Mouse (Mus musculus): Measurements from ENCODE around the gene Kdm6a. TPM values are rescaled to one million over a fixed set of nuclear protein-coding genes. Genes with fewer than 3 reads are reported as not detected.

Gene Kdm6a
- polyA plus RNA-seq, 1 experiment: 3.1 TPM

DNA sequence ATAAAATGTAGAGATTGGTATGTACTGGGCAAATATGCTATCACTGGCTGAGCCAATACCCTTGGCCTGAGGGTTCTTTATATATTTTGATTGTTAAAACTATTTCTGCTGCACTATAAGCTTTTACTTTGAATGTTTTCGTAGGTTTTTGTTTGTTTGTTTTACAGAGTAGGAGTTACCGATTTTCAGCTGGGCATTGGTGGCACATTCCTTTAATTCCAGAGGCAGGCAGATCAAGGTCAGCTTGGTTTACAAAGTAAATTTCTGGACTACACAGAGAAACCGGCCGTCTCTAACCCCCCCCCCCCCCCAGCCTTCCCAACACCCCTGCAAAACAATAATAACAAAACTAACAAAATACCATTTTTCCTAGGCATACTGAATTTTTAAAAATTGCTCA, 12.5 kb downstream of the Kdm6a start:
- Histone ChIP-seq H3K36me3 (replicated peaks; ENCODE audit: low read length) (peaks cover 2% of the 10 kb centered on the region), H3K27me3 (replicated peaks) (no peaks in the 10 kb centered on the region), H3K4me1 (peaks cover 53% of the 10 kb centered on the region), H3K4me3 (replicated peaks) (no peak overlapping the region), H3K9me3 (no peaks in the 10 kb centered on the region)
- TF ChIP-seq FLI1 (IDR thresholded peaks at IDR 0.05; ENCODE audit: low read length) (no peak), GATA1 (IDR thresholded peaks at IDR 0.05; ENCODE audit: borderline replicate concordance, low read length) (no peak)

DNA sequence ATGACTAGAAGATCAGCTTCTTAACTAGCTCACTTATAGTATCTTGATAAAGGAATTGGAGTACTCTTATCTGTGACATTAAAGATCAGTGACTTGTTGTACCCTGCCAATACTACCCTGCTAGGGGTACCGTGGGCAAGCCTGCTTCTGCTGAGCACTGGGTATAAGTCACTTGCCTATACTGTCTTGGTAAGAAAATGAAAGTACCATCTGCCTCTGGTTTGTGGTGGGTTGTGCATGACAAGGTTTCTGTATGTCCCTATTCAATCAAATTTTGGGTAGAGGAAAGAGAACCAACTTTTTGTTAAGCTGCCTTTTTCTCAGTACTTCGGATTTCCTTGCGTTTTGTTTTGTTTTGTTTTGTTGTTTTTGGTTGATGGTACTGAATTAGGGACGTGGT, 15.4 kb downstream of the Kdm6a start:
- Histone ChIP-seq H3K4me3 (replicated peaks) (peak overlapping the region; percentile 81), H3K36me3 (replicated peaks; ENCODE audit: low read length) (peaks cover 2% of the 10 kb centered on the region), H3K4me1 (peaks cover 72% of the 10 kb centered on the region), H3K27me3 (replicated peaks) (no peaks in the 10 kb centered on the region), H3K9me3 (no peaks in the 10 kb centered on the region)
- TF ChIP-seq GATA1 (IDR thresholded peaks at IDR 0.05; ENCODE audit: borderline replicate concordance, low read length): no peak
- TF ChIP-seq FLI1 (IDR thresholded peaks at IDR 0.05; ENCODE audit: low read length): no peak

GRCm38 (mm10) chrX:18179492-18179891, 17.1 kb downstream of the Kdm6a start:
- H3K36me3 ChIP-seq (replicated peaks; ENCODE audit: low read length): peaks cover 3% of the 10 kb centered on the region
- H3K9me3 ChIP-seq: no peaks in the 10 kb centered on the region
- TF ChIP-seq FLI1 (IDR thresholded peaks at IDR 0.05; ENCODE audit: low read length) (no peak), GATA1 (IDR thresholded peaks at IDR 0.05; ENCODE audit: borderline replicate concordance, low read length) (no peak)
- peaks cover 58% of the 10 kb centered on the region for H3K4me1 ChIP-seq
- H3K4me3 ChIP-seq (replicated peaks): no peak overlapping the region
- no peaks in the 10 kb centered on the region for H3K27me3 ChIP-seq (replicated peaks)

DNA sequence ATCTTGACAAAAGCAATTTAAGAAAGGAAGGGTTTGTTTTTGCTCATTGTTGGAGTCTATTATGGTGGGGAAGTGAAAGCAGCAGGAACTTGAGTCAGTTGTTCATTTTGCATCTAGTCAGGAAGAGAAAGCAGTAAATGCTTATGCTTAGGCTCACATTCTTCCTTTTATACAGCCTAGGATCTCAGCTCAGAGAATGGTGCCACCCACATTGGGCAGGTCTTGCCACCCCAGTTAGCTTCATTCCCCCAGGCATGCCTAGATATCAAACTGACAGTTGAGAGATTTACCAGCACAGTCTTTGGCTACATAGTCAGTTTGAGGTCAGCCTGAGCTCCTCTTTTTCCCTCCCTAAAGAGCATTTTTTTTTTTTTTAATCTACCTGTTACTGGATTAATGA, 24.8 kb downstream of the Kdm6a start:
- TF ChIP-seq GATA1 (IDR thresholded peaks at IDR 0.05; ENCODE audit: borderline replicate concordance, low read length): no peak
- TF ChIP-seq FLI1 (IDR thresholded peaks at IDR 0.05; ENCODE audit: low read length): no peak
- Histone ChIP-seq H3K27me3 (replicated peaks) (no peaks in the 10 kb centered on the region), H3K36me3 (replicated peaks; ENCODE audit: low read length) (peaks cover 9% of the 10 kb centered on the region), H3K4me3 (replicated peaks) (no peak overlapping the region), H3K4me1 (peaks cover 55% of the 10 kb centered on the region), H3K9me3 (no peaks in the 10 kb centered on the region)

GRCm38 (mm10) chrX:18188293-18188692, 25.9 kb downstream of the Kdm6a start:
- H3K4me3 ChIP-seq (replicated peaks): no peak overlapping the region
- no peaks in the 10 kb centered on the region for H3K9me3 ChIP-seq
- TF ChIP-seq GATA1 (IDR thresholded peaks at IDR 0.05; ENCODE audit: borderline replicate concordance, low read length) (no peak), FLI1 (IDR thresholded peaks at IDR 0.05; ENCODE audit: low read length) (no peak)
- no peaks in the 10 kb centered on the region for H3K27me3 ChIP-seq (replicated peaks)
- H3K4me1 ChIP-seq: peaks cover 56% of the 10 kb centered on the region
- H3K36me3 ChIP-seq (replicated peaks; ENCODE audit: low read length): peaks cover 9% of the 10 kb centered on the region

DNA sequence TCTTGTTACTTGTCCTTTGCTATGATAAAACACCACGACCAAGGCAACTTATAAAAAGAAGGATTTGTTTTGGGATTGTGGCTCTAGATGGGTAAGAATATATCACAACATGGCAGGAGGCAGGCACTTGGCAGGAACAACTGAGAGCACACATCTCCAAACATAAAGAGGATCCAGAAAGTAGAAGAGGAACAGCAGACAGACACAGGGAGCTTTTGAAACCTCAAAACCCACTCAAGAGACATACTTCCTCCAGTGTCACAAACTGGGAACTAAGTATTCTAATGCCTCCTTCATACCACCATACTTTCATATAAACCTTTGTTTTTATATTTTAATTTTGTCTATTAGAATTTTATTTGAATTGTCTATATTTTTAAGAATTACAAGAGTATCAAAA, 77.2 kb downstream of the Kdm6a start:
- Histone ChIP-seq H3K9me3 (no peaks in the 10 kb centered on the region), H3K4me1 (no peaks in the 10 kb centered on the region), H3K27me3 (replicated peaks) (no peaks in the 10 kb centered on the region), H3K4me3 (replicated peaks) (no peak overlapping the region), H3K36me3 (replicated peaks; ENCODE audit: low read length) (peaks cover 44% of the 10 kb centered on the region)
- TF ChIP-seq GATA1 (IDR thresholded peaks at IDR 0.05; ENCODE audit: borderline replicate concordance, low read length) (no peak), FLI1 (IDR thresholded peaks at IDR 0.05; ENCODE audit: low read length) (no peak)

DNA sequence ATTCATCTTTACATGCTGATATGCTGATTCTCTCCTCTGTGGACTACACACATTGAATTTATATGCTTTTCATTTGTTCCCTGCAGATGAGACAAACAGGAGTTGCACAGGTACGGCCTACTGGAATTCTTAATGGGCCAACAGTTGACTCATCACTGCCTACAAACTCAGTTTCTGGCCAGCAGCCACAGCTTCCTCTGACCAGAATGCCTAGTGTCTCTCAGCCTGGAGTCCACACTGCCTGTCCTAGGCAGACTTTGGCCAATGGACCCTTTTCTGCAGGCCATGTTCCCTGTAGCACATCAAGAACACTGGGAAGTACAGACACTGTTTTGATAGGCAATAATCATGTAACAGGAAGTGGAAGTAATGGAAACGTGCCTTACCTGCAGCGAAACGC, 88.2 kb downstream of the Kdm6a start:
- Histone ChIP-seq H3K36me3 (replicated peaks; ENCODE audit: low read length) (peaks cover 88% of the 10 kb centered on the region), H3K9me3 (no peaks in the 10 kb centered on the region), H3K4me1 (peaks cover 5% of the 10 kb centered on the region; the same call in 1 of the 2 replicates), H3K4me3 (replicated peaks) (no peak overlapping the region), H3K27me3 (replicated peaks) (no peaks in the 10 kb centered on the region)
- TF ChIP-seq GATA1 (IDR thresholded peaks at IDR 0.05; ENCODE audit: borderline replicate concordance, low read length): no peak
- TF ChIP-seq FLI1 (IDR thresholded peaks at IDR 0.05; ENCODE audit: low read length): no peak

DNA sequence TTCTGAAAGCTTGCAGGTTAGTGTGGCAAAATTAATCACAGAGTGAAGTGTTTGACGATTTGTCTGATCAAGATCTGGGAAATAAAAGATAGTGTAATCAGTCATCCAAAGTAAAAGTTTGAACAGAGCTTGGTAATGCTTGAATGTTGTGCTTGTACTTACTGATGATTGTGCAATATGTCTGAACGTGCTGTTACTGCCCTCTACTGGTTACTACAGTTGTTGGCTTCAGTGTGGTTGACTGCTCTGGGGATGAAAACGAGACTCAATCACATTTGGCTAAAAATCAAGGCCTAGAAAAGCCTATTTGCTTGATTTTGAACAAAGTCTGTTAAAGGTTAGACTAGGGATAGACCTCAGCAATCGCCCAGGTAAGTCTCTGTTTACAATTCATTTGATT, 92.4 kb downstream of the Kdm6a start:
- Histone ChIP-seq H3K4me3 (replicated peaks) (no peak overlapping the region), H3K36me3 (replicated peaks; ENCODE audit: low read length) (peaks cover 87% of the 10 kb centered on the region), H3K4me1 (peaks cover 5% of the 10 kb centered on the region; the same call in 1 of the 2 replicates), H3K9me3 (no peaks in the 10 kb centered on the region), H3K27me3 (replicated peaks) (no peaks in the 10 kb centered on the region)
- no peak for TF ChIP-seq GATA1 (IDR thresholded peaks at IDR 0.05; ENCODE audit: borderline replicate concordance, low read length)
- TF ChIP-seq FLI1 (IDR thresholded peaks at IDR 0.05; ENCODE audit: low read length): no peak

GRCm38 (mm10) chrX:18258238-18258809, 95.9 kb downstream of the Kdm6a start:
- Histone ChIP-seq H3K4me1 (peaks cover 5% of the 10 kb centered on the region), H3K4me3 (replicated peaks) (no peak overlapping the region), H3K27me3 (replicated peaks) (no peaks in the 10 kb centered on the region), H3K36me3 (replicated peaks; ENCODE audit: low read length) (peaks cover 80% of the 10 kb centered on the region), H3K9me3 (no peaks in the 10 kb centered on the region)
- no peak for TF ChIP-seq GATA1 (IDR thresholded peaks at IDR 0.05; ENCODE audit: borderline replicate concordance, low read length)
- no peak for TF ChIP-seq FLI1 (IDR thresholded peaks at IDR 0.05; ENCODE audit: low read length)

DNA sequence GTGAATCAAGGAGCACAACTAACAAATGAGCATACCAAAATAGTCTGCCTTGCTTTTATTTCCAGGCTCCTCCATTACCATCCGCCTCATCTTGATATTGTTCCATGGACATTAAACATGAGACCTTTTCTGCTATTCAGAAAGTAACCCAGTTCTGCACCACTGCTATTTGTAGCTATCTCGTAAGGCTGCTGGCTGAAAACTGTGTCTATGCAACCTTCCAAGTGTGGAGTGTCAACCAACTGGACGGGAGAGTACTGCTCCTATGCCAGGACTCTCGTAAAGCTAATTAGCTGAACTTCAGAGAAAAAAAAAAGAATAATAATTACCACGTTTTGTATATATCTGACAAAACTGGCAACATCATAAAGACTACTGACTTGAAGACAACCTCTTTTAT, 116.2 kb downstream of the Kdm6a start:
- no peaks in the 10 kb centered on the region for H3K4me1 ChIP-seq
- H3K4me3 ChIP-seq (replicated peaks): no peak overlapping the region
- H3K27me3 ChIP-seq (replicated peaks): no peaks in the 10 kb centered on the region
- TF ChIP-seq GATA1 (IDR thresholded peaks at IDR 0.05; ENCODE audit: borderline replicate concordance, low read length): no peak
- TF ChIP-seq FLI1 (IDR thresholded peaks at IDR 0.05; ENCODE audit: low read length): no peak
- H3K36me3 ChIP-seq (replicated peaks; ENCODE audit: low read length): peaks cover 64% of the 10 kb centered on the region
- H3K9me3 ChIP-seq: no peaks in the 10 kb centered on the region

GRCm38 (mm10) chrX:18280134-18280533, 117.8 kb downstream of the Kdm6a start:
- H3K36me3 ChIP-seq (replicated peaks; ENCODE audit: low read length): peaks cover 50% of the 10 kb centered on the region
- H3K27me3 ChIP-seq (replicated peaks): no peaks in the 10 kb centered on the region
- H3K9me3 ChIP-seq: no peaks in the 10 kb centered on the region
- no peak overlapping the region for H3K4me3 ChIP-seq (replicated peaks)
- H3K4me1 ChIP-seq: no peaks in the 10 kb centered on the region
- TF ChIP-seq FLI1 (IDR thresholded peaks at IDR 0.05; ENCODE audit: low read length): no peak
- TF ChIP-seq GATA1 (IDR thresholded peaks at IDR 0.05; ENCODE audit: borderline replicate concordance, low read length): no peak

Other genes starting within 250 kb of the Kdm6a start
- not detected in 2 replicates for gene Dusp21, start 16.7 kb upstream of the Kdm6a start, polyA plus RNA-seq (2012; ENCODE audit: insufficient read depth, low replicate concordance)

Measured in megakaryocyte, embryonic 14.5 days (primary cell).